Mouse (Mus musculus) left cerebral cortex, postnatal 14 days (tissue): ENCODE data around the gene Spout1. TPM values are rescaled to one million over a fixed set of nuclear protein-coding genes. Genes with fewer than 3 reads are reported as not detected.
"Not testable (repeated sequence)": the region's sequence is repeated elsewhere in the genome, so short reads cannot be mapped to it uniquely, and the experiment has no call there.

Source experiments
- DNase-seq, 2 experiments: peaks; one replicate each; pipeline ENCODE4 v3.0.0; 2021 to 2022; ENCODE audit warnings: low spot score in 2 of 2, mixed read lengths in 1 of 2
- intact Hi-C: fragments of 180-260 bp; cut with DNase I; formaldehyde crosslinking; loops from one replicate; pipeline ENCODE4 v1.15.1; 2025
- total RNA-seq, 2 experiments: library from RNA; stranded (reverse); gene quantifications; 2 replicates each; pipeline ENCODE4 v1.2.3; 2021

Spout1 gene
- total RNA-seq, 2 experiments from 2014 or later = 36.3 to 37.0 TPM

GRCm38 (mm10) chr2:30185681-30186080 is 7.4 kb upstream of the Spout1 start:
- intact Hi-C loops = no loop called here
- DNase-seq = no peak

DNA sequence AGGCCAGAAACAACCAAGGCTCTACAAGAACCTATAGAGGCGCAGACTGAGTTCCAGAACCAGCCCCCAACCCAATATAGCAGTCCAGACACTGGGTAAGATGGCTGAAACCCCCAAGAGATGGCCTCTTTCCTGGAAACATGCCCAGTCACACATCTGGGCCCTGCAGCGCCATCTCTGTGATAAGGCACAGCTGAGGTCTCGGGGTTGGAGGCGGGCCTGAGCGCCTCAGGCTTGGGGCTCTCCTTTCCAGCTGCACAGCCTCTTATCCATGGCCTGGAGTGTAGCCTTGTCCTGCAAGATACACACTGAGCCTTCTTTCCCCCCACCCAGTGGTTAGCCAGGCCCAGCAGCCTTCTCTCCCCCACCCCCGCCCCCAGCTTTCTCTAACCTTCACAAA is 7.0 kb upstream of the Spout1 start:
- DNase-seq = no peak
- intact Hi-C loops = no loop called here

DNA sequence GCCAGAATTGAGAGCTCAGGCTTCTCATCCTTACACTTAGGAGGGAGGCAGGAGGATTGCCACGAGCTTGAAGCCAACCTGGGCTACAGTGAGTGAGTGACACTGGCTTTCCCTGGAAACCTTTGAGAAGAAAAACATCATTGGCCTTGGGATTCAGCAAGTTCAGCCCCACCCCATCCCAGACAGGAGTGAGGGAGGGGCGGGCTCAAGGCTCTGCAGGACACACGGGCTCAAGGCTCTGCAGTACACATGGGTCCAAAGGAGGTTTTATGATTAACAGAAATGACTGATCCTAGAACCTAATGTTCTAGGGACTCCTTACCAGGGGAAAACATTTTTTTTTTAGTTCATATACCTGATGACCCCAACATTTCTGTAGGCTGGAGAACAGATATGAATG is 5.5 kb upstream of the Spout1 start:
- intact Hi-C loops = no loop called here

DNA sequence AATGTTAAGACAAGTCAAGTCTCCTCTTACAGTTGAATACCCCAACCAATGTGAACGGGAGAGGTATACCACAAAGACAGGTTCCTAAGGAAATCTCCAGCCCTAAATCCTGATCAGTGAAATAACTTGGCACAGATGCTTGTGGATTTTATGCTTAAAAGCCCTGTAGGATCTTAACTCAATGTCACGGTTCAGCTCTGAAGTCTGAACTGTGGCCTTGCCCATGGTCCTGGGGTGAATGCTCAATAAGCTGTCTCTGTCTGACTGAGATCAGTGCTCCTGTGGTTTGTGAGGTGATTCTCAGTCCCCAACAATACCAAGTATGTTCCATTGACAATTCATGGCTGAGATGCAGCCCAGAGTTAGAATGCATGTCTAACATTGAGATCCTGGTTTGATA is 4.2 kb upstream of the Spout1 start:
- intact Hi-C loops = no loop called here
- DNase-seq = no peak

More for the DNA sequence above, 5.5 kb upstream of the Spout1 start:
- no peak for DNase-seq

- intact Hi-C loops = loop anchor here (2.0 kb wide), 1 partner anchor 58 kb away; the partner anchor contains the start of gene Lrrc8a
- DNase-seq = not testable (repeated sequence)
Measured at GRCm38 (mm10) chr2:30178711-30179110, 452 bp upstream of the Spout1 start.

- intact Hi-C loops = no loop called here
- DNase-seq = no peak
Measured at GRCm38 (mm10) chr2:30176561-30176960, 1.7 kb downstream of the Spout1 start.

DNA sequence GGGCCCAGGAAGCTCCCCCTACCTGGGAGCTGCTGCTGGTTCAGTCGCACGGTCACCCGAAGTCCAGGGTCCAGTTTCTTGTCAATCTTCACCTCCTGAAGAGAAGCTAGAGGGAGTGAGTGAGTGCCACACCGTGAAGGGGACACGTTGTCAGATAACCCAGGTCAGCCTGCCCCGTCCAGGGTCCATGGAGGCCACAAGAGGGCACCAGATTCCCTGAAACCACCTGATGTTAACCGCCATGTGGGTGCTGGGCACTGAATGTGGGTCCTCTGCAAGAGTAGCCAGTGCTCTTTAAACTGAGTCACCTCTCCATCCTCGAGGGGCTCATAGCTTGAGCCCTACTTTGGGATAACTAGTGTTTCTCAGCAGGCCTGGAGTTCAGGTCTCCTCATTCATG is 2.4 kb downstream of the Spout1 start:
- DNase-seq = no peak

DNA sequence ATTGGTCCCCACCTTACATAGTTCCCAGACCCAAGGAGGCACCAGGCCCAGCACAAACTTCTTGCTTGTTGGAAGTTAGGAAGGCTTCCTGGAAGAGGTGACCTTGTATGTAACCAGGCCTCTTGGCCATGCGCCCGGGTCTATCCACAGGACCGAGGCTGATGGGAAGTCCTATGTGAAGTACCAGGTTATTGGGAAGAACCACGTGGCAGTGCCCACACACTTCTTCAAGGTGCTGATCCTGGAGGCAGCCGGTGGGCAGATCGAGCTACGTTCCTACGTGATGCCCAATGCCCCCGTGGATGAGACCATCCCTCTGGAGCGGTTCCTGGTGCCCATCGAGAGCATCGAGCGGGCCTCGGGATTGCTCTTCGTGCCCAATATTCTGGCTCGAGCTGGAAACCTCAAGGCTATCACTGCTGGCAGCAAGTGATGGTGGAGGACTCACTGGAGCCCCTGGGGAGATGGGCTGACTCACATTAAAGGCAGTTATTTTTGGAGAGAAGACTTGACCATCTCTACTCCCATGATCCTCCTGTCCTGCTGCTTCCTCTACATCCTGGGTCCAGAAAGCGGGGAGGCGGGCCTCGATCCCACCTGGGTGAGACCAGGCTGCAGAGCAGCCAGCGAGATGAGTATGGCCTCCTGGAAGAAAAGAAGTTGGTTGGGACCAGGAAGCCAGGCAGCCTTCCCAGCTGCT is 4.6 kb downstream of the Spout1 start:
- intact Hi-C loops = loop anchor here (5.0 kb wide), 1 partner anchor 51 kb away; the partner anchor contains the start of gene Zer1
- DNase-seq = no peak

More for the DNA sequence above, 2.4 kb downstream of the Spout1 start:
- intact Hi-C loops = no loop called here

DNA sequence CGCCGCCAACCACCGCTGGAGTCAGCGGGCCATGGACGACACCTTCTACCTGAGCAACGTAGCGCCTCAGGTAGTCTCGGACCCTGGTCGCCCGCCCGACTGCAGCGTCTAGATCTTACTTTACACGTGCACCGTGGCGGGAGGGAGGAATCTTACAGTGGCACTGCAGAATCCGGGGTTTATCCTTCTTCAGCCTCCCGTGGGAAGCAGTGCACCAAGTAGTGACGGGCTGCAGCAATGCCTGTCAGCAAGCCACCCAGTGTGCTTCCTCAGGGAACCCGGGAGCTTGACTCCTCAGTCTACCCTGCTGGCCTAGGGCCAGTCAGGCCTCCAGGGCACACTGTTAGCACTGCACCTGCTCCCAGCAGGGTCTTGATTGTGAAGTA is 6.3 kb downstream of the Spout1 start:
- intact Hi-C loops = loop anchor here (2.0 to 5.0 kb wide), 2 partner anchors 50 to 65 kb away; partner anchors contain the start of genes Lrrc8a and Zer1
- DNase-seq = no peak

DNA sequence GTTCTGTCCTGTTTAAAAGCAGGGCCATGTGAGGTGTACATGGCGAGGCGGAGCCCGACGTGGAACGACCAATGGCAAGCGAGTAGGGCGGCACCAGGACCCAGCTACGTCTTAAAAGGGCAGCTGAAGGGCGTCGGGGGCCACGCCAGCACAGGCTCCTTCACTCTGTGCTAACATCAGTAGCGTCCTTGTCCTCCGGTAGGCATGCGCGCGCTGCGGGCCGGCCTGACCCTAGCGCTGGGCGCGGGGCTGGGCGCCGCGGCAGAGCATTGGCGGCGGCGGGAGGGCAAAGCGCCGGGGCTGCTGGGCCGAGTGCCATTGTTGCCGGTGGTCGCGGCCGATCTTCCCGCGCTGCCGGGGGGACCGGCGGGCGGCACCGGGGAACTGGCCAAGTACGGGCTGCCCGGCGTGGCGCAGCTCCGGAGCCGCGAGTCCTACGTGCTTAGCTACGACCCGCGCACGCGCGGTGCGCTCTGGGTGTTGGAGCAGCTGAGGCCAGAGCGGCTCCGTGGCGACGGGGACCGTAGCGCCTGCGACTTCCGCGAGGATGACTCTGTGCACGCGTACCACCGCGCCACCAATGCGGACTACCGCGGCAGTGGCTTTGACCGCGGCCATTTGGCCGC is 6.8 kb downstream of the Spout1 start, which contains the start of gene Endog:
Gene Endog, plus strand, starts transcription at position 123 of the 626 bp plus-strand sequence.
- intact Hi-C loops = loop anchor here (2.0 to 5.0 kb wide), 2 partner anchors 49 to 65 kb away; partner anchors contain the start of genes Lrrc8a and Zer1
- peak; percentile 90 to 92 for DNase-seq

DNA sequence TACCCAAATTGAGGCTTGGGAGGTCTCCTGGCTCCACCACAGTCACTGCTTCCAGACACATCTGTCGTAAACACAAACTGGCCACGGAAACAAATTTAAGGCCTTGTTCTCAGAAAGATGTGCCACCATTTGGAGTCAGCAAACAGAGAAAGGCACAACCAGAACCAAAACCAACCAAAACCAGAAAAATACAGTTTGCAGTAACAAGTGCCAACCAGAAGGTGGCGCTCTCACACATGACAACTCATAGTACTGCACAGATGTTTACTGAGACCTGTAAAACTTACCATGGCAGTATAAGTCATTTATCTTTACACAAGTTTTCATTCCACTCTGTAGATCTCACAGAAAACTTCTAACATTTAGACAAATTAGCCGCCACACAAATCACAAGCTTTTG is 11.6 kb downstream of the Spout1 start:
- intact Hi-C loops = loop anchor here (5.0 kb wide), 1 partner anchor 101 kb away; the partner anchor contains the start of gene Phyhd1
- DNase-seq = no peak

DNA sequence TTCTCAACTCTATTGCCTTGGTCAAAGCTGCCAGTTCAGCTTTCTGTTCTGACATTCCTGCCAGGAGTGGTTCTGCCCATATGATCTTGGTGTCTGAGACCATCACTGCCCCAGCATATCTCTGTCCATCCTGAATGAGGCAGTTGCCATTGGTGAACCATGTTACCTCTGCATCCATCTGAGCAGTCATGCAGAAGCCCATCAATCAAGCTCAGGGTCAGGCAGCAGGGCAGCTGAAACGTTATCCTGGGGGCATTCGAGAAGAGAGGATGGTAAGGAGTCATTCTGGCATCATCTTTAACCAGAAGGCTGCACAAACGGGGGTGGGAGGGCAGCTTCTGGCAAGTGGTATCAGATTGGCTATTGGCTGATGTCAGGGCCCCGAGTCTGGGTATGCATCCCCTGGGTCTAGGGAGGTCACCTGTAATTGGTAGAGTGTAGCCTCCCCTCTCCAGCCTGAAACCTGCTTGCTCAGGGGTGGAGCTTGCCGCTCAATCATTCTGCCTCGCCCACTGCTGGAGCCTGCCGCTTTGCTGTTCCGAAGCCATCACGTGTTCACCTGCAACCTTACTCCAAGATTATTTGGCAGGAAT is 13.8 kb downstream of the Spout1 start:
- no peak for DNase-seq

GRCm38 (mm10) chr2:30161809-30162208 is 16.4 kb downstream of the Spout1 start:
- intact Hi-C loops = loop anchor here (2.0 to 5.0 kb wide), 3 partner anchors 35 to 120 kb away; partner anchors contain the start of gene Pkn3

More for the DNA sequence above, 13.8 kb downstream of the Spout1 start:
- intact Hi-C loops = loop anchor here (5.0 kb wide), 2 partner anchors 37 to 122 kb away; no protein-coding TSS in a partner anchor

GRCm38 (mm10) chr2:30159871-30160270 is 18.4 kb downstream of the Spout1 start:
- intact Hi-C loops = loop anchor here (5.0 kb wide), 2 partner anchors 33 to 118 kb away; no protein-coding TSS in a partner anchor
- not testable (repeated sequence) for DNase-seq

More at GRCm38 (mm10) chr2:30161809-30162208, 16.4 kb downstream of the Spout1 start:
- DNase-seq = peak; percentile 51 to 55

DNA sequence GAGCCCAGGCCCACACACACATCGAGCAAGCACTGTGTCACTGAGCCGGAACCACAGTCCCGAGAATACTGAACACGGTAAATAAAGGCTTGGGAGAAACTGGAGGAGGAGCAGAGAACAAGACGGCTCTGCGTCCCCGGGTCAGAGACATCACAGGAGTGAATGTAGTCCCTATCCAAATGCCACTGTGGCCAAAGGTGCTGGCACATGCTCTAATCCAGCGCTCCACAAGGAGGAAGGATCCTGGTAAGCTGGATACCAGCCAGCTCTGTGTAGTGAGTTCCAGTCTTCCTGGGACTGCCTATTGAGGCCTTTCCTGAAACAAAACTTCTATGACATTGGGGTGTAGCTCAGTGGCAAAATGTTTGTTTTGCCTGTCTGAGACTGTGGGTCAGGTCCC is 25.6 kb downstream of the Spout1 start:
- DNase-seq = no peak
- intact Hi-C loops = no loop called here

DNA sequence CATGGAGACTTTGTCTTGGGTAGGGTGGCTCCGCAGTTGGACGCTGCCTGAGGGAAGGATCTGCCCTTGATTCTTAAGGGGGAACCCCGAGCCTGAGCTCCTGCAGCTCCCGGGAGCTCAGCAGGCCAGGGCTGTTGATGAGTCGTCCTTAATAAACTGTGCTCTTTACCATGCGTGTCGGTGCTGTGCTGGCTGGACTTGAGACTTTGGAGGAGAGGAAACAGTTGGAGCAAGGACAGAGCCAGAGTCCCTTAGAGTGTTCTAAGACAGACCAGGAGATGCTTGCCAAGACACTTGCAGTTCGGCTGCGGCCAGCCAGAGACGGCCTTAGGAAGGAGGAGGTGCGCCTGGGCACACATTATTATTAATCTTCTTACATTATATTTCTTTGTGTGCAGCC is 26.4 kb downstream of the Spout1 start:
- intact Hi-C loops = no loop called here
- DNase-seq = no peak

DNA sequence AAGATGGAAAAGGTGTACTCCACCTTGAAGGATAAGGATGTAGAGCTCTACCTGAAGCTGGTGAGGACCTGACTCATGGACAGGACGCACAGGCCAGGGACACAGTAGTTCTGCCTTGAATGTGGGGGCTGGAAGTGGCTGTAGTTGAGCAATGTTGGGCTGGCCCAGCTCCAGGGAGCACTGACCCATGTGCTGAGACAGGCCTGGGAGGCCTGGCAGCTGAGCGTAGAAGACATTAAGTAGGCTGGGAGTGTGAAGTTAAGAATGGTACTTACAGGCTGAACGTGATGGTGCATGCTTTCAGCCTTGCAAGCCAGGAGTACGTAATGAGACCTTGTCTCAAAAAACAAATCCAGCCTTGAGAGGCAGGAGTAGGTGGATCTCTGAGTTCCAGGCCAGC is 30.8 kb downstream of the Spout1 start:
- no peak for DNase-seq
- intact Hi-C loops = no loop called here

GRCm38 (mm10) chr2:30144436-30144835 is 33.8 kb downstream of the Spout1 start:
- no peak for DNase-seq
- intact Hi-C loops = no loop called here

- intact Hi-C loops, DNase-seq: not testable (repeated sequence)
Measured at GRCm38 (mm10) chr2:30140021-30140420, 38.2 kb downstream of the Spout1 start.

GRCm38 (mm10) chr2:30136458-30136857 is 41.8 kb downstream of the Spout1 start:
- intact Hi-C loops = no loop called here
- no peak for DNase-seq
